Mouse (Mus musculus) spleen, adult 2 months (tissue): ENCODE results near the gene Polr1e.
A peak's percentile ranks its signal among the peaks of the same experiment; 100 is the strongest.

ENCODE experiments used
- CTCF ChIP-seq: fragments of 200-500 bp; IDR thresholded peaks from 2 replicates; pipeline ENCODE4 v1.5.1; 2011; ENCODE audit warnings: mild to moderate bottlenecking, inconsistent platforms; ENCODE audit not compliant: insufficient read depth, insufficient read length, insufficient replicate concordance; ENCODE audit errors: extremely low read depth
- POLR2A ChIP-seq: fragments of 200-500 bp; IDR thresholded peaks from 2 replicates; pipeline ENCODE4 v1.6.1; 2011; ENCODE audit warnings: low read depth, low read length, inconsistent platforms

DNA sequence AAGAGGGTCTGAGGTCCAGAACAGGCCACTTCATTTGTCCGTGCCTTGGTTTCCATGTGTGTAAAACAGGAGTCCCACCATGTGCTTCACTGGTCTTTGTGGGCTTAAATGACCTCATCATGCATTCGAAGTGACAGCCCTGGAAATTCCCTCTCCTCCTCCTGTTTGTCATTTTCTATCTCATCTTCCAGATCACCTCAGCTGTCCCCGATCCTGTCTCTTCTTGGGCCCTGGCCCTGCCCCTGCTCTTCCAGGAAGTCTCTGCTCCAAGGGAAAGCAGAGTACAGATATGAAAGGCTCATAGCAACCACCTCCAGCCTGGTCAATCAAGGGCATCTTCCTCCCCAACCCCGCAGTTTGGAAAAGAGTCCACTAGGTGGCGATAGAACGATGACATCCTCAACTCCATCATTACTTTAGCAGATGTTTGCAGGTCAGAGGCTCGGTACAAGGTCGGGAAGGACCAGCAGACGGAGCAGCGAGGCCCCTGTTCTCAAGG lies 47.7 kb upstream of the Polr1e start:
- peak; percentile 47; the same call in 1 of the 2 replicates for TF ChIP-seq CTCF
- no peak for TF ChIP-seq POLR2A
